Mouse (Mus musculus) spleen, adult 18-20 months (tissue): Measurements from ENCODE around the gene Tubb4a.

Experiments used
- DNase-seq, 2 experiments: peaks; one replicate each; pipeline ENCODE4 v3.0.0; 2022; ENCODE audit warnings: mixed read lengths in 2 of 2

The Tubb4a gene

DNA sequence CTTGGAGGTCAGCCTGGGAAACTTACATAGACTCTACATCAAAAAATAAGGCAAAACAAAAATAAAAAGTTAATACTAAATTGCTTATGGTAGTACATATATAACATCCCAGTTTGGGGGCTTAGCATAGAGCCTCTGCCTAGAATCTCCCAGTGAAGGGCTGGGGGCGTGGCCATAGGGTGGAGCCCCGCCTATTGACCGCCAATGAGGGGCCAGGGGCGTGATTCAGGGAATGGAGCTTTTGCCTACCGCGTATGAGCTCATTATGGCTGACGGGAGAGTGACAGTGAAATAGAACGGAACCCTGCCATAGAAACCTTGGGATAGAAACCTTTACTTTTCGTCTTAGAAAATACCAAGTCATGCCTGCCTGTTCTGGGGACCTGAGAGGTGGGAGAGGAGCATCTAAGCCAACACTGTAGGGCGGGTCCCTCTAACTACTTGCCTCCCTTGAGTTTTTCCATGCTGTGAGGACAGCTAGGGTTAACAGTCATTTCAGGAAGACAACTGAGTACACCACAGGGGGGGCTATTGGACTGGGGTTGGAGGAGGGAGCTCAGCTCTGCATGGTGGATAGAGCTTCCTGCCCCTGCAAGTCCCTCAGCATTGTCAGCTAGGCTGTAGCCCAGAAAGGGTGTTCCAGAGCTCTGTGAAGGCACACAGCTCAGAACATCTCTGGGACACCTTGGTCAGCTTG is 12.2 kb upstream of the Tubb4a start:
- DNase-seq = no peak

DNA sequence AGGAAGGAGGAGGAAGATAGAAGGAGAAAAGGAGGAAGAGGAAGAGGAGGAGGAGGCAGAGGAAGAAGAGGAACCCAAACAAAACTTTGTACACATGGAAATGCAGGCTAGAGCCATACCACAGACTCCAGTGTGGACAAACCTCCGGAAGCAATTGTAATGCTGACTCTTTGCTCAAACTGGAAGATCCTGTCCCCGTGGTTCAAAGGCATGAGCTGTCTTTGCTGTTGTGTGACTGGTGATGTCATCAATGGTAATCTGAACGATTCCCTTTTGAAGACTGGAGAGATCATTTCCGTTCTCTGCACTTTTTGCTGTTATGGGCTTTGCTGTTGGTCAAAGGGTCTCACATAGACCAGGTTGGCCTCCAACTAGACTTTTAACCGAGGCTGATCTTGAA is 10.7 kb upstream of the Tubb4a start:
- DNase-seq = no peak

DNA sequence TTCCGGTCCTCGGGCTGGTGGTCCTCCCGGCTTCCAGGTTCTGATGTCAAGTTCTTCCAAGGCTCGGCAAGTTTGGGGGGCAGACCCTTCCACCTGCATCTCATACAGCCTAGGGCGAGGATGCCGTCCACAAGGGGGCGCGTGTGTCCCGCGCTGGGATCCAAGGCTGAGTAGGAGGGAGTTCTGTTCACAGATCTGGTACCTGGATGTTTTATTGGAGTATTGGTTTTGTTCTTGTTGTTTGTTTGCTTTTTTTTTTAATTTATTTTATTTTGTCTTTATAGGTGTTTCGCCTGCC is 9.0 kb upstream of the Tubb4a start:
- DNase-seq = peak; percentile 68 to 92

DNA sequence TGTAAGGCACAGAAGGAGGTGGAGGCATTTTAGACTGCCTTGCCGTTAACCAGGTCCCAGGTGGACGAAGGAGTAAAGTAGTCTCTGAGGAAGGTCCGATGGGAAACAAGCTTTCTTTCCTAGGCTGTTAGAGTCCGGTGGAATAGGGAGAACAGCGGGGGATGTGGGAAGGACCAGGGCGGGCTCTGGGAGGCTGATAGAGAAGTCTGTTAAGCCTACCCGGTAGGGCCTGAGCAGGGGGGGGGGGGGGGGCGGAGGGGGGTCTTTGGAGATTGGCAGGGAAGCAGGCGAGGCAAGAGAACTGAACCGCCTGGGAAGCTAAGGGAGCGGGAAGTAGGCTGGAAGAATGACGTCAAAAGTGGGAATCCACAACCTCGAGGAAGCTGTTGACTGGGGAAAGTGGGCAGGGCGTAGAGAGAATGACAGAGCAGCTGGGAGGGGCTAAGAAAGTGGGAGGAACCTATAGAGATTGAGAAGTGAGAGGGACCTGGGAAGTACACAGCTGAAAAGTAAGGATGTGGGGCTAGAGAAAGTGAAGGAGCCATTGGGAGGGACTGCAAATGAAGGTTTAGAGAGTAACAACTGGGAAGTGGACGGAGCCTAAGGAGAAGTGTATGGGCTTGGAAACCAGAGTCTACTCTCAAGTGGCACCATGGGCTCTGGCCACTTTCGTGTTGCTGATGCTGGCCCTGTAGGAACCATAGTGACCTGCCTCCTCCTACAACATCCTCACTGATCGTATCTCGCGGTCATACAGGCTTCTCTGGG is 8.5 kb upstream of the Tubb4a start:
- DNase-seq = peak in 1 of 2 experiments; percentile 41

DNA sequence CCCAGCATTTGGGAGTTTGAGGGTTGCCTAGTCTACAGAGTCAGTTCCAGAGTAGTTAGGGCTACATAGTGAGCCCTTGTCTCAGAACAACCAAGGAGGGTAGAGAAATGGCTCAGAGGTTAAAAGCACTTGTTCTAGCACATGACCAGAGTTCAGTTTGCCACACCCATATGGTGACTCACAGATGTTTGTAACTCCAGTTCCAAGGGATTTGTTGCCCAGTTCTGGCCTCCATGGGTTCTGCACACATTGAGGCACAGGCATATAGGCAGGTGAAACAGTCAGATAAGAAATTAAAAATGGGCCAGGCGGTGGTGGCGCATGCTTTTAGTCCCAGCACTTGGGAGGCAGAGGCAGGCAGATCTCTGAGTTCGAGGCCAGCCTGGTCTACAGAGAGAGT is 6.6 kb upstream of the Tubb4a start:
- no peak for DNase-seq

DNA sequence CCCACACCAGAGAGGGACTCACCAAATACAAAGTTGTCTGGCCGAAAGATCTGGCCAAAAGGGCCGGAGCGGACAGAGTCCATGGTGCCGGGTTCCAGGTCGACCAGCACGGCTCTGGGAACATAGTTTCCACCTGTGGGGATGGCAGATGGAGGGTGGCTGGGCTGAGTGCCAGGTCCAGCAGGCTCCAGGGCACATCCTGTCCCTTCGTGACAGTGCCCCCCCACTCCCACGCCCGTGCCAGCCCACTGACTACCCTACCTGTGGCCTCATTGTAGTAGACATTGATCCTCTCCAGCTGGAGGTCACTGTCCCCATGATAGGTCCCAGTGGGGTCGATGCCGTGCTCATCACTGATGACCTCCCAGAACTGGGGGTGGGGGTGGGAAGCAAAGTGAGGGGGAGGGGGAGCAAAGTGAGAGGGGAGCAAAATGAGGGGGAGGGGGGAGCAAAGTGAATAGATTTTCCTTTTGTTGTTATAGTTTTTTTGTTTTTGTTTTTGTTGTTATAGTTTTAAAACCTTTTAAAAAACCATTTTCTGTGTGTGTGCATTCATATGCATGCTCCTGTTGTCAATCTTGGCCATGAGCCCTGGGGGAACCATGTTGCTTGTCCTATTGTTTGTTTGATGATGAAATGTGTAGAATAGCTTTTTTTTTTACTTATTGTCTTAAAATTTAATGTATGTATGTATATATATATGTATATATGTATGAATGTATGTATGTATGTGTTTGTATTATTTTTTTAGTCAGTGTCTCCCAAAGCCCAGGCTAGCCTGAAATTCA is 1.4 kb downstream of the Tubb4a start:
- no peak for DNase-seq

DNA sequence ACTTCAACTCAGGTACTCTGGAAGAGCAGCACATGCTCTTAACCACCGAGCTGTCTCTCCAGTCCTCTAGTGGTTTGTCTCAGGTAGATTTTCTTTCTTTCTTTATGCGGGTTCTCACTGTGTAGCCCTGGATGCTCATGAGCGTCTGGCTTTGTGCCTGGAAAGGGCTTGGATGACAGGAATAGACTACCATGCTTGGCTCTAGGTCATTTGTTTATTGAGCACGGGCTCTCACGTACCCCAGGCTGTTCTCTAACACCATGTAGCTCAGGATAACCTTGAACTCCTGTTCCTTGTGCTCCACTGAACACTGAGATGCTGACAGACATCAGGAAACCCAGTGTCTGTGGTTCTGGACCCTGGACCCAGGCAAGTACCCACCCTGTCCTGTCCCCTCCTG is 5.1 kb downstream of the Tubb4a start:
- DNase-seq = no peak

DNA sequence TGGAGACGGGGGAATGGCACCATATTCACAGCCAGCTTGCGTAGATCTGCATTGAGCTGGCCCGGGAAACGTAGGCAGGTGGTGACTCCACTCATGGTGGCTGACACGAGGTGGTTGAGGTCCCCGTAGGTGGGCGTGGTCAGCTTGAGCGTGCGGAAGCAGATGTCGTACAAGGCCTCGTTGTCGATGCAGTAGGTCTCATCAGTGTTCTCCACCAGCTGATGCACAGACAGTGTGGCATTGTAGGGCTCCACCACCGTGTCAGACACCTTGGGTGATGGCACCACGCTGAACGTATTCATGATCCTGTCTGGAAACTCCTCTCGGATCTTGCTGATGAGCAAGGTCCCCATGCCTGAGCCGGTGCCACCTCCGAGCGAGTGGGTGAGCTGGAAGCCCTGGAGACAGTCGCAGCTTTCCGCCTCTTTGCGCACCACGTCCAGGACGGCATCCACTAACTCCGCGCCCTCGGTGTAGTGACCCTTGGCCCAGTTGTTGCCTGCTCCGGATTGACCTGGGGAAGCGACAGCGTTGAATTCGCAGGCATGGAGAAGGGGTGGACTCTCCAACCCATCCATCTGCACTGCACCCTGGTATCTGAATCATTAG is 6.2 kb downstream of the Tubb4a start:
- no peak for DNase-seq

DNA sequence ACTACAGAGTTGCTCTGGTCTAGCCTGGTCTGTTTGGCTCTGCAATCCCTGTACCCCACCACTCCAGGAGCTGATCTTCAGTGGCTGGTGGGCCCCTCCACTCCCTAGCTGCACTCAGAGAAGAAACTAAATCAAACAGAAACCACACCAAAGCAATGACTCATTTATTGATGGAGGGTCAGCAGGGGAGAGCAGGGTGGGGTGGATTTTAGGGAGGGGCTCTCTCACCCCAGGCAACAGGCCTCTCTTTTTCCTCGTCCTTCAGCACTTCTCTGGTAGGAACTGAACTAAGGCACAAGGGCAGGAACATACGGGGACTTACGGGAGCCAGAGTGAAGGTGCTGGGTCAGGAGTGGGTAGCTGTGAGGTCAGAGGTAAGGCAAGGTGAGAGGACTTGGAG is 7.7 kb downstream of the Tubb4a start:
- no peak for DNase-seq

DNA sequence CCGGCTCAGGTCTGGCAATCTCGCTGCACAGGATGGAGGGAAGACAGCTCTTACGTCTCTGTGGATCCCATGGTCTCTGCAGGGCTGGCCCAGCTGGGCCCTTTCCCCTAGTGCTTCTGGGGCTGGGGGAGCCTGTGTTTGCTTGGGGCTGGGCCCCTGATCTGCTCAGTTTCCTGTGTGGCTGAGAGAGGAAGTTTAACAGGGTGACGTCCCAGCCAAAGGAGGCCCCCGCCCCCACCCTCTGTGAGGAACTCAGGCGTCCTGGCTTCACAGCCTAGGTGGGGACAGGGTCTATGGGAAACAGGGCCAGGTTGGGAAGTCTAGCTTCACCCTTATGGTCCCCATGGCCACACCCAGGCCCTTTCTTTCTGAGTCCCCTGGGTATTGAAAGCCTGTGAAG is 9.2 kb downstream of the Tubb4a start, which contains the start of gene Dennd1c:
Gene Dennd1c, minus strand, starts transcription at position 179 of the 400 bp plus-strand sequence.
- peak; percentile 65 to 67 for DNase-seq

DNA sequence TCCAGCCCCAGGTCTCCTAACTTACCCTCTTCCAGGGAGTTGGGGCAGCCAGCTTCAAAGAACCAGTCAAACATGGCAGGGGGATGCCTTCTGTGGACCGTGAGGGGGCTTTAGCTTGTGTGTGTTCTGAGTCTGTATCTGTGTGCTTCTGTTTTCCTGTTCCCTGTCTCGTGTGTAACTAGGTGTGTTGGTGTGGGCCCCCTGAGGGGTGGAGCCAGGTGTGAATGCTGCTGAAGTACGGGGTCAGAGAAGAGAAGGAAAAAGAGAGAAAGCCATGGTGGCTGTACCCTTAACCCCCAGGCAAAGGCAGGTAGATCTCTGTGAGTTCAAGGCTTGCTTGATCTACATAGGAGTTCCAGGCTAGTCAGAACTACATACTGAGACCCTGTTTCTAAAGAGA is 10.7 kb downstream of the Tubb4a start:
- DNase-seq = no peak

DNA sequence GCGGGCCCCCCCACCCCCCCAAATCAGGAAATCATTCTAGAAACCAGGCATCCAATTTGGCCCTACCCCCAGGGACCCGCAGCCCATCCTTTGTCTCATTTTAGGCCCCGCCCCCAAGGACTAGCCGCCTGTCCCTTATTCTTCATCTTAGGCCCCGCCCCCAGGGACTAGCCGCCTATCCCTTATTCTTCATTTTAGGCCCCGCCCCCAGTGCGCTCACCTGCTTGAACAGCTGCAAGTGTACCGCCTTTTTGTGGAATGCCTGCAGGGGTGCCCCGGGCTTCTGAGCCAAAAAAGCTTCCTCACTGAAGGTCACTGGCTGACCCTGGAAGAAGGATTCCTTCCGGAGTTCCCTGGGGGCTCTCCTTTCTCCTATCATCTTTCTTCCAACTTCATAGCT is 16.9 kb downstream of the Tubb4a start:
- DNase-seq = no peak

DNA sequence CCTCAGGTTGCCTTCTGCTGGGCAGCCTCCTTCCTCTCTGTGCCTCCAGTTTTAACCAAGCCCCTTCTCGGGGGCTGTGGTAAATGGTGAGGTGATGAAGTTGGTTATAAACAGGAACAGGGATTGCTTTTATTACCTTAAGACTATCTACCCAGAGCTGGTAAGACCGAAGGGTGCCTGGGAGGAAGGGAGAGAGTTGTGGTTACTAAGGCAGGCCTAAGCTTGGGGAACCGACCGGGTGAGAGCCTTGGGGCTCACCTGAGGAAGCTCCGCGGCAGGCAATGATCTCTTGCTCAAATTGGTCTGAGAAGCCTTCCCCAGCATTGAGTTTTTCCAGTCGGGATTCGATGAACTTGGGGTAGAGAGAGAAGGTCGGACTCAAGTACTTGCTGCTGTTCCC is 17.3 kb downstream of the Tubb4a start:
- no peak for DNase-seq

DNA sequence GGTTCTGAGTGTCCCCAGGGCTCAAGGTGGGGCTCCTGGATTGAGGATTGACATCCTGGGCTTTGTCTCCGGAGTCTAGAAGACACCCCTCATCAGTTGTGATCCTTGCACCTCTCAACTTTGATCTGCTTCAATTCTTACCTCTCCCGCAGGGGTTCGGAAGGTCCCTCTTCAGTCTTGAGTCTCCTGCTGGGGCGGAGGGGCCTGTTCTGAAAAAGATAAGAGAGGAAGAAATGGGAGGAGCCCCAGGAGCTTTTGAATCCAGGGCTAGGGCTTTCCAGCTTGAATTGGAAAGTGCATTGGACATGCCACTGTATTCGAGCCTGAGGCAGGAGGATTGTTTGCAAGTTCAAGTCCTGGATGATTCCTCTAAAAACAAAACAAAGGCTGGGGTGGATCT is 20.7 kb downstream of the Tubb4a start:
- no peak for DNase-seq

DNA sequence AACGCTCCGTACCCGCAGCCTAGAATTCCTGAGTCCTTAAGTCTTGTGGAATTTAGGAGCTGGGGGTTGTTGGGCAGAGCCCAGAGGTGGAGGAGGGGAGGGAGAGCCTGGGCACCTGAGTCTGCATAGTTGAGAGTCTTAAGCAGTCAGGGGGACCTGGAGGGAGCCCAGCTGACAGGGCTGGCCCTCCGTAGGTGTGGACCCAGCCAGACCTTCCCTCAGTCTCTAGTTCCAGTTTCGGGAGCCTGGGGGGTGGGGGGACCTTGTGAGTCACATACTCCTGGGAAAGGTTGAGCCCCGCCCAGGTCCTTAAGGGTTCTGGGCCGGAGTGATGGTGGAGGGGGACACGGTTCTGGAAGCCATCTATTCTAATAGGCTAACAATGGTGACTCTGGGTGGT is 24.6 kb downstream of the Tubb4a start:
- no peak for DNase-seq

DNA sequence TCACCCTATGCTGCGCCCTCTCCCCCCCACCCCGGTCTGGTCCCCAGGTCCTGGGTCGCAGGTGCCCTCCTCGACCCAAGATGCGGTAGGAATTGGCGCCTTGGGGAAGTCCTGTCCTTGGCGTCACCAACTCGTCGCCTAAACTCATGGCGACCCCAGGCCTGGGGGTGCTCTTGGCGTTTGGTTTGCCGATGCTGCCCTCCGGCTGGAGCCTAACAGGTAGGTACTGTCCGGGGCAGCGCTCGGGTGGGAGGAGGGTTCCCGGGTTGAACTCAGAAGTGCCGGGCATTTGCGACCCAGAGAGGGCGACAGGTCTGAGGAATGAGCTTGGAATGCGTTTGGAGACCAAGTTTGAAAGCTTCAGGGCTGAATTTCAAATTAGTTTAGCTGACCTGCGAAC is 25.0 kb downstream of the Tubb4a start:
- no peak for DNase-seq

DNA sequence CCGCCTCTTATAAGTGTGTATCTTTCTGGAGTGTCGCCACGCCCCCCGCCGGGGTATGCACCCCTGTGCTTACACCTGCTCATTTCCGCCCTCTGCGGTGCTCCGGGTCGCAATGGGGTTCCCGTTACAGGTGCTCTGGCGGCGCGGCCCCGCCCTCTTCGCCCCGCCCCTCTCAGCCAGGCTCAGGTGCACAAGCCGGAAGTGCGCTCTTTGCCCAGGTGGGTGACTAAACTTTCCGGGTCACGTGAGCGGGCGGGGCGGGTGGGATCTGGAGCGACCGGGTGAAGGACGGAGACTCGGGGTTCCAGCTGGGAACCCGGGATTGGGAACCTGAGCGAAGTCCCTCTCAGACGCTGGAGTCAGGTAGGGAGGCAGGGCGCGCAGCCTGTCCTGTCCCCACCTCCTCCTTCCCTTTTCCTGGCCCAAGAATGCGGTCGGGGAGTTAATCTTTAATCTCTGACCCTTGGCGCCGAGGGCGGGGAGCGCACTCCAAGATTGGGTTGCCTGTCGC is 25.5 kb downstream of the Tubb4a start:
- peak; percentile 54 to 56 for DNase-seq

DNA sequence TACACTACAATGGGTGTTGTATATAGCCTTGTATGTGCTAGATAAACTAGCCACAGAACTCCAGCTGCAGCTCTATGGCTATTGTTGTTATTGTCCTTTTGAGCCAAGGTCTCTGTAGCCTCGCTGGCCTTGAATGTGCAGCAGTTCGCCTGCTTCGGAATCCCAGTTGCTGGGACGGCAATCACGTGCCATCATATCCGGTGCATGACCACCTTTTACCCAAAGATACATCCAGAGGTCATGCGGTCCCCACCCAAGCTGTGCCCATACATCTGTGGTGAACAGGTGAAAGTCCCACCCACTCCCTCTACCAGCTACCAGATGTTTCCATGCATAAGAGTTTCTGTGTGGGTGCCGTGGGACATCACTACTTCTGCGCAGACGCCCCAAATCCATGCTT is 26.5 kb downstream of the Tubb4a start:
- DNase-seq = peak in 1 of 2 experiments; percentile 24

DNA sequence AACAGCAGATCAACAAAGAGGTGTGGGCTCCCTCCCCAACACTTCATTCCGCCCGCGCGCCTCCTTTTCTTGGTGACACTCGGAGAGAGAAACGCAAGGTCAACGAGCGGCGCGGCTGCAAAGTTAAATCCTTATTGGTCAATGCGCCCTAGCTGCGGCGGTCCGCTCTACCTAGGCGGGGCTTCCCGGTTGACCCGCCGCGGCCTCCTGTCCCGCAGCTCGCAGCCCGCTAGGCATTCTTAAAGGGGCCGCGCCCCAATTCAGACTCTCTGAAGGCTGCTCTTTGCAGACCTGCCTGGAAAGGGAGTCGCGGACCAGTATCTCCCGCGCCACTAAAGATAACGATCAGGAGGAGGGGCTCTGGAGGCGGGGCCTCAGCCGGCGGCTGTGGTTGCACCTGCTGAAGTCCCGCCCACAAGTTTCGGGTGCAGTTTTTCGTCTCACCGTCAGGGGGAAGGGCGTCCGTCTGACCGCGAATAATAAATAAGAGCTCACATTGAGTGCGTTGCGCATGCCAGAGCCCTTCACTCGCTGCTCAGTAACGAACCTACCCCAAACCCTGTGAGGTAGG is 27.3 kb downstream of the Tubb4a start:
- peak; percentile 93 to 97 for DNase-seq

DNA sequence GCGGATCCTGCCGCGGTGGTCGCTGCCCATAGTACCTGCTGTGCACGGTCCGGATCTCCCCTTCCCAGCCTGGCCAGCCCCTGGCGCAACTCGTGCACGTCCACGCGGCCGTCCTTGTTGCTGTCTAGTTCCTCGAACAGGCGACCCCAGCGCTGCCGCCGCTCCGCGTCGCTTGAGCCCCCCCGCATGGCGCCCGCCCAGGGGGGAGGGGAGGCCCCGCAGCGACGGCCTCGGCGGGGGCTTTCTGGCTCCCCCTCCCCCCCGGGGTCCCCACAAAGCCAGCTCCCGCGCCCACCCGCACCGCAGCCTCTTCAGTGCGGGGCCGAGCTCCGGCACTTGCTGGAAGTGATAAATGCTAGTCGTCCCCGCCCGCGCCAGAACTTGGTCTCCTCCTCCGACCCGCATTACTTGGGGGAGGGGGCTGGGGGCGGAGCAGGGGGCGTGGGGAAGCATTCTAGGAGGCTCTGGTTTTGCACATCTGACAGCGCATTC is 28.1 kb downstream of the Tubb4a start, which contains the start of gene Slc25a23:
Gene Slc25a23, minus strand, starts transcription at position 378 of the 492 bp plus-strand sequence.
- DNase-seq = peak; percentile 43 to 44

DNA sequence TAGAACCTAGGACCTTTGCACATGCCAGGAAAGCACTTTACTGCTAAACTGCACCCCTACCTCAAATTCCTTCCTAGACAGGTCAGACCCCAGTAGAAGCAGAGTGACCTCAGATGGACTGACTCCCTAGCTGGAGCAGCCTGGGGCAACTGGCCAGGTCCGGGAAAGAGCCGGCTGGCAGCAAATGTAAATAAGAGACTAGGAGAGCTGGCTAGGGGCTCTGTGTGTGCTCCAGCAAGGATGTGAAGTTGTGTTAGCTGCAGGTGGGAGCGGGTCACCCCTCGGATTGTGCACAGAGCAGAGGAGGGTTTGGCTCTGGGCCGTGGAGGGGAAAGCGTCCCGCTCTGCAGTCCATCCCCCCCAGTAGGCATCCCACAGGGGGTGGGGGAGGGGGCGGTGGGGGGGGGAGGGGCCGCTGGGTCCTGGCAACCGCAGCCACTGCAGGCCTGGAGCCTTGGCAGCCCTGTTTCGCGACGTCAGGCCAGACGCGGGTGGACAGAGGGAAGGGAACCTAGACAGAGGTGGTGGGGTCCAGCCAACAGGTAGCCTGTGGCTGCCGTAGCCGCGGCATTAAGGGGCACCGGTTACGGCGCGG is 28.6 kb downstream of the Tubb4a start, which contains the start of gene Crb3:
Gene Crb3, plus strand, starts transcription at position 215 of the 595 bp plus-strand sequence.
- no peak for DNase-seq

DNA sequence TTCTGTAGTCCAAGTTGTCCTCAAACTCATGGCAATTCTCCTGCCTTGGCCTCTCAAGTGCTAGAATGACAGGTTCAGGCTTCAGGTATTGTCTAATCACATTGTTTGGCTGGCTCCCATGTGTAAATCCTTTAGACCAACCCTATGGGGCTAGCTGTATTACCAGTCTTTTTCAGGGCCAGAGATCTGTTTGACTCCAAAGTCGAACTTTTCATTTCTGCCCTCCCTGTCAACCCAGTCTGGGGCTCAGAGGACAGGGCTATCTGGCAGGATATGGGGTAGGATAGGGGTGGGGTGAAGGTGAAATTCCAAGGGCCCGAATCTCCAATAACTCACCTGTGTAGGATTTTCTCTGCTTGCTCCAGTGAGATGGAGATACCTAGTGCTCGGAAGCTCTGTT is 31.3 kb downstream of the Tubb4a start:
- DNase-seq = no peak
